Mouse (Mus musculus) B cell, adult 2 months (primary cell): ENCODE measurements around the gene Bcl9l.

Experiments
- DNase-seq, 2 experiments: peaks; one replicate each; pipeline ENCODE4 v3.0.0; 2022

Gene Bcl9l

DNA sequence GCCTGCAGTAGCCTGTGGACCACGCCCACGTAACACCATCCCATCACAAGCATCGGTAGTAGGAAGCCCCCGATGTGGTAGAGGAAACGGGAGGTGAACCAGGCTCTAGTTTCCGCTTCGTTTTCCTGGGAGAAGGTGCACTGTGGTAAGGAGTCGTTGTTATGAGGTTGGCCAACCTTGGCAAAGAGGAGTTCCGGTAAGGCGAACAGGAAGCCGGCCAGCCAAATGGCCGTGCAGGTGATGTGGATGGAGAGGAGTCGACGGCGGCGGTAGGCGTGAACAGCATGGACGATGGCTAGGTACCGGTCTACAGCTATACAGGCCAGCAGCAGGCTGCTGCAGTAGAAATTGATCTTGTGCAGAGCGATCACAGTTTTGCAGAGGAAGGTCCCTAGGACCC lies 31.0 kb downstream of the Bcl9l start:
- no peak for DNase-seq

DNA sequence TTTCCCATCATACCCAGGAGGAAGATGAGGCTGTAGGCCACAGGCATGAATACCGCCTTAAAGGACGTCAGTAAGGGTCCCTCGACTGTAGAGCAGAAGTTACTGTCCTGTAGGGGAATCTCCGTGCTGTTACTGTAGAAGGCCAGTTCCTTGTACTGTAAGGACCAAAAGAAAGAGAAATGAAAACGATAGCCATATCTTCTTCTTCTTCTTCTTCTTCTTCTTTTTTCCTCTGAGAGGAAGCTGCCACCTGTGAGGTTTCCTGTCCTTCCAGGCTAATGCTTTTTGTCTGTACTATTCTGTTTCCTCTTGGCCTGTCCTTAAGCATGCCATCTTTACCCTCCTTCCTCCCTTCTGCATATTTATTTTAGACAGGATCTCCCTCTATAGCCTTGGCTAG lies 31.5 kb downstream of the Bcl9l start:
- peak; percentile 37 to 38 for DNase-seq

DNA sequence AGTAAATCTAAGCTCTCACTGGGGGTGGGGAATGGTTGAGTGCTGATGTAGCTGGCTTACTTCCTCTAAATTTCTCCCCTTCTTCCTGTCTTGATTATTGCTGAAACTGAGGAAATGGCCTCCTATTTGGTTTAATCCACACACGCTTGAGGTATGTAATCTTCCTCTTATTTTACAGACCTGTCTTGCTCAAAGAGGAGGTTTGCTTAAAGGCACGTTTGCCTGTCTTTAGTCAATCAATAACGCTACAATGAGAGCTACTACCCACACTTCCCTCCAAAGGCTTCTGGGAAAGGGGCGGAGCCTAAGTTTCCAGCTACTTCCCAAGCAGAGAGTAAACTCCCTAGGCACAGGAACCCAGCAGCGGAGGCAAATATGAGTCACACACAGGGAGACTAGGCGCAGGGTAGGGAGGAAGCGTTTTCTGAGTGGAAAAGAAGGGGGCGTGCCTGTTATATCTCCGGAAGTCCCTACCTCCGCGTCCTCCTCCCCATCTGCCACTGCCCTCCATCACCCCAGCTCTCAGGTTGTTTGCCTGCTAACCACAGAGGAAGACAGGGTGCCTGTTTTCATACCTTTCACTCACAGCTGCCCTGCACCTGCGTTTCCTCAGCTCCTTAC lies 32.6 kb downstream of the Bcl9l start:
- DNase-seq, result peak; percentile 63 to 68

DNA sequence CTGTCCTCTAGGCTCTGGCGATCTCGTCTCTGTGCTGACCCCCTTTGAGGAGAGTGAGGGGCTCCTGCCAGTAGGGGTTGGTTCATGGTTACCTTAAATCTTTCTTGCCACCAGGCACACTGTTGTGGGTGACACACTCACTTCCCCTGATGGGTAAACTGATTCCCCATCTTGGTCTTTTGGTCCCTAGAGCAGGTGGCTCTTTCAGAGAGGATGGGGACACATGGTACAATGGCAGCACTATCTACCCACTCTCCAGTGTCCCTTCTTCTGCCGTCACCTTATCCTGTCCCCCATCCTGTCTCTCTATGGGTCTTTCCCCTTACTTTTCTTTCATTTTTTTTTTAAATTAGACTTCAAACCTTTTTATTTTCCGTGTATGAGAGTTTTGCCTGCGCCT lies 33.3 kb downstream of the Bcl9l start:
- DNase-seq, result no peak

DNA sequence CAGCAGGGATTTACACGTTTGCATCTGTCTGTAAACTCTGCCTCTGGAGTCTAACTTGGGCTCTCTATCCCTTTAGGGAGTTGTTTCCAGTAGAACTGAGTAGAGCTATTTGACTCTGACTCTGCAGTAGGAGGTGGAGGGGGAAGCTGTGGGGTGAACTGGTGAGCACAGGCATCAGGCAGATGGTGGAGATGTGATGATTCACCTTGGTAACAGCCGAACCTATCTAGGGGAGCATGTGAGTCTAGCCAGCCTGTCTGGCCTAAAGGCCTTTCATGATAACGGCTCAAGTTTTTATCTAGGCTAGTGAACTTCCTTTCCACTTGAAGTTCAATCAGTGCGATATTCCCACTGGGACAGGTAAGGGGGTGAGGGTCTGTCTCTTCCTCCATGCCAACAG lies 34.7 kb downstream of the Bcl9l start:
- peak in 1 of 2 experiments; percentile 37 for DNase-seq

DNA sequence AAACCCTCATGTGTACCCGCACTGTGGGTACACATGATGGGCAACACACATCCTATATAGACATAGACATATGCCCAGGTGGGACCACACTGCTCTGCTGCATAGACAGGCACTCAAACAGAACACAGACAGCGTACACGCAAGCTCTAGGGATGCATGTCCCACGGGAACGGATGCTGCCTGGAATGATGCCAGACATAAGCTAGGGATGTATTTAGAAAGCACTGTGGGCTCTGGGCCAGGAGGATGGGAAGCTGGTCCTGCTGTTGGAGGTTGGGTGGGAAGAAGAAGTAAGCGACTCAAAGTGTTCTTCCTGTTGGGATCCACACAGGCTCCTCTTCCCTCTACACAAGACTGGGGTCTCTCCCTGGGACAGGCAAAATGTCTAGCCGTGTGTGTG lies 35.4 kb downstream of the Bcl9l start:
- DNase-seq, result no peak

DNA sequence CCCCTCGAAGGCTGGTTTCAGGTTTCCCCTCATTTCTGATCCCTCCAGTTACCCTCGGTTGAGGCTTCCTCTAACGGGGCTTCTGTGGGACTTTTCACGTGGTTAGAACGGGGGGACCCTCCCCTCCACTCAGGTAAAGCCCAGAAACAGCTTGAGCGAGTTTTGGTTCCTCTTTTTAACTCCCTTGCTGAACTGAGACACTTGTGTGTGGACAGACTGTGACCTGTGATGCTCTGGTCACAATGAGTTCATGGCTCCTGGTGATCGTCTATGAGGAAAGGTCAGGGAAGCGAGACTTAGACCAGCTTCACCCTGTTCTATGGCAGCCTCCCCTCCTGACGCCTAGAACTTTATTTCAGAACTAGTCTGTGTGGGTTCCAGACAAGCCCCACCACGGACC lies 39.3 kb downstream of the Bcl9l start:
- DNase-seq, result peak; percentile 72 to 82

DNA sequence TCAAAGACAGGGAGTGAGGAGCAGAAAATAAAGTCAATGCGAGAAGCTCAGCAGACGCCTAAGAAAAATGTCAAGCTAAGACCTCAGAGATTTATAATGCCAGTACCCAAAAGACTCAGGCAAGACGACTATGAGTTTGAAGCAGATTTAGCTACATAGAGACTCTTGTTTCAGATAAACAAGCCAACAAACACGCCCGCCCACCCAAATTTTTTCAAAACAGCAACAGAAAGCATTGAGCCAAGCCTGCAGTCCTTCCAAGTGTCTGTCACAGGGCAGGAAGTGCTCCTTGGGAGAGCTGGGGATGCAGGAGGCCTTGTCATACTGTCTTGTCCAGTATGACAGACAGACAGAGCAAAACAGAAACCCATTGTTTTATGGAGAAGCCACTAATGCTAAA lies 41.1 kb downstream of the Bcl9l start:
- DNase-seq, result peak; percentile 29 to 44

DNA sequence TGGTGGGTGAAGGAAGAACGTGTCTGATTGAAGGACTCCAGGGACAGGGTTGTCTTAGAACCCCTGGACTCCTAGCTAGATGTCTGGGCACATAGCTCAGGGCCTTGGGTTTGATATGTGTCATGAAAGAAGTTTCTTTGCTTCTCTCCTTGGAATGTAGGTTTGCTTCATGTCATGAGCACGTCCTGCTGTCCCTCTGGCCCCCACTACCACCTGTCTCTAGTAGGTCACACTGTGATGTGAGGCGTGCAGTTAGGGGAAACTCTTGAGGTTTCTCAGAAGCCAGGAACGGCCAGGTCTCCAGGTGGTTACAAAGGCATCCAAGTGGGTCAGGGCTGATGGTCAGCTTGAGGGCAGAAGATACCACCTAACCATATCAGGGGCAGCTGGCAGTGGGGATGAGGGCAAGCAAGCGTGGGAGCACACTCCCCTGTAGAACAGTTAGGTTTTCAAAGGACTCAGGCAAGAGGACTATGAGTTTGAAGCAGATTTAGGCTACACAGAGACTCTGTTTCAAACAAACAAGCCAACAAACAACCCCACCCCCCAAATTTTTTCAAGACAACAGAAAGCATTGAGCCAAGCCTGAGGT lies 41.7 kb downstream of the Bcl9l start:
- DNase-seq, result peak in 1 of 2 experiments; percentile 41

DNA sequence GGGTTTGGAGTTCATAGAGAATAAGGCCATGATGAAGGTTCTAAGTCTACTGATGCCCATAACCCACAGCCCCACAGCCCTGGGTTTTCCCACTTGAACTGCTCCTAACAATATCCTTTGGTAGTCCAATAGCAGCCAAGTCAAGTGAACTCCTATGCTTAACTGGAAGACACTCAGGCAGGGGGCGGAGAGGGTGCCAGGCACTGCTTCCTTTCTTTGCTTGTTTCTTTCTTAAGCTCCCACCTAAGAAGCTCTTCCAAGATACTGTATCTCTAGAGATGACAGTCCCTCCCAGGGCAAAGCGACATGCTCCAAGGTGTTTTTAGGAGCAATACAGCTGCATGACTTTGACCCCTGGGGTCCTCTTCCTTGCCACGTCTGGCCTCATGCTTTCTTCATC lies 42.4 kb downstream of the Bcl9l start:
- peak in 1 of 2 experiments; percentile 31 for DNase-seq

DNA sequence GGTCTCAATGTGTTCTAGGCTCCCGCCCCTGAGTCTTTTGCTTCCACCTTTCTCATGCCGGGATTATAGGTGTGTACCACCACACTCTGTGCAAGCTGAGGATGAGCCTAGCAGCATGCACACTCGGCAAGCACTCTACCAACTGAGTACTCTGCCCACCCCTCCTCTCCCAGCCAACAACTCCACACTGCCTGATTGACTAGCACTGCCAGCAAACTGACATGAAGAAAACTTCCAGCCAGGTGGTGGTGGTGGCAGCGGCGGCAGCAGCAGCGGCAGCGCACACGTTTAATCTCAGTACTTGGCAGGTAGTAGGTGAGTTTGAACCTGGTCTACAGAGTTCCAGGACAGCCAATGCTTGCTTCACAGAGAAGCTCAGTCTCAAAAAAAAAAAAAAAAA lies 43.0 kb downstream of the Bcl9l start:
- peak; percentile 33 to 43 for DNase-seq

DNA sequence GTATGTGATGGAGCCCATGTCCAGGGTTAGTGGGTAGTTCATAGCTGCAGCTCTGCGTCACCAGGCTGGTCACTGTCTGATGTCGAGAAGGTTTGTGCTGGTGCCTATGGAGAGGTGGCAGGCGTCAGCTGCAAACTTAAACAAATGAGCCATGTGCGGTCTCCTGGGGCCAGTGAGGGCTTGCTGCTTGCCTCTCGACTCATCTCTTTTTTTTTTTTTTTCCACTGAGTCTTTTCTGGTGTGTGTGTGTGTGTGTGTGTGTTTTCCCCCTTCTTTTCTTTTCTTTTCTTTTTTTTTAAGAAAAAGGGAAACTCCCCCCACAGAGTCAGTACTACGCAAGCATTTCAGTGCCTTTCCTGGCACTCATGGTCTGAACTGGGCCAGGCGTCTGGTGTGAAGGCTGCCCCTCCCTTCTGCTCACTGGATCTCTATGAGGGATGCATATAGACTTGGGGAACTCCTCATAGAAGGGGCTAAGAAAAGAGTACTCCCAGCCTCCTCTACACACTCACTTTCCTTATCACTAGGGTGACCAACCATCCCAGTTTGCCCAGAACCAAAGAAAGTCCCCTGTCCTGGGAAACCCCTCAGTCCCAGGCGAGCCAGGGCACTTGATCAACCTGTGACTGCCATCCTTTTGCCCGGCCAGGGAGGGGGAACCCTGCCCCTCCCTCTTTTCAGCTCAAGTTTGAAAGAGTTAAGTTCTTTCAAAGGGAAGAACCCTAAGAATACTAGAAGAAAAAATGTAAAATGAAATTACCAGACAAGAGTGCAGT lies 43.9 kb downstream of the Bcl9l start:
- DNase-seq, result peak; percentile 82 to 87

DNA sequence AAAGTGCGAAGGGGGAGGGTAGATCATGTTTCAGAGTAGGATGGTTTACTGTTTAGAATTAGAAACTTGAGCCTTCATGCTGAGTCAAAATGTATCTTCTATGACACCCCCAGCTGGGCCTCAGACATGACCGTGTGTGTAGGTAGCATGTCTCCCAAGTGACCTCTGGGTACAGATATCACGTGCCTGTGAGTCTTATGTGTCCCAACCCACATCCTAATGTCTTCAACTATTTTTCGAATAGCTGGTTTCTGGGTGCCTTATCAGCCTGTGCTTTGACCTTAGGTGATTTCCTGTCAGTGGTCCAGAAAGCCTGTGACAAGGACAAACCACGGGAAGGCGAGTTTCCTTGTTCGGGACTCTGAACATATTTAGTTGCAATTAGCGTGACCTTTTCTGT lies 45.7 kb downstream of the Bcl9l start:
- peak in 1 of 2 experiments; percentile 19 for DNase-seq

DNA sequence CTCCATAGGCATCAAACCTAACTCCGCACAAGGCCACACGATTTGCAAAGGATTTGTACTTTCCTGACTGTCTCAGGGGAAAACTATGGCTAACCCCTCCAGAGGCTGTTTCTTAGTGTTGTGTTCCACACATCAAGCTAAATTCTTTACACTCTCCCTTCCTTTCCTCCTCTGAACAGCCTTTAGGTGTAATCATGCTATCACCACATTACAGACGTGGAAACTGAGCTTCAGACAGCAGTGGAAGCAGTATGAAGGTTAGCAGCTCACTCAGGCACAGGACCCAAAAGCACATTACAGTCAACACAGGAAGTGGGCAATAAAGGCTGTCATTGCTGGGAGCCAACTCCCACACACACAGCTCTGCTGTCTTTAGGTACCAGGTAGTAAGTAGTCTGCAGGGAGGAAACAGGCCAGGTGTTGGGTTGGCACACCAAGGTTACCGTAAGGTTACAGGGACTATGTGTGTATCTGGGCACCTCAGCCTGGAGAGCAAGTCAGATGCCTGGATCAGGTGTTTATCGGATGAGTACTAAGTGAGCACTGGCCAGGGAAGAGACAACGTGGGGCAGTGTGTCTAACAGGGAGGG lies 50.5 kb downstream of the Bcl9l start:
- DNase-seq, result peak; percentile 60 to 62

DNA sequence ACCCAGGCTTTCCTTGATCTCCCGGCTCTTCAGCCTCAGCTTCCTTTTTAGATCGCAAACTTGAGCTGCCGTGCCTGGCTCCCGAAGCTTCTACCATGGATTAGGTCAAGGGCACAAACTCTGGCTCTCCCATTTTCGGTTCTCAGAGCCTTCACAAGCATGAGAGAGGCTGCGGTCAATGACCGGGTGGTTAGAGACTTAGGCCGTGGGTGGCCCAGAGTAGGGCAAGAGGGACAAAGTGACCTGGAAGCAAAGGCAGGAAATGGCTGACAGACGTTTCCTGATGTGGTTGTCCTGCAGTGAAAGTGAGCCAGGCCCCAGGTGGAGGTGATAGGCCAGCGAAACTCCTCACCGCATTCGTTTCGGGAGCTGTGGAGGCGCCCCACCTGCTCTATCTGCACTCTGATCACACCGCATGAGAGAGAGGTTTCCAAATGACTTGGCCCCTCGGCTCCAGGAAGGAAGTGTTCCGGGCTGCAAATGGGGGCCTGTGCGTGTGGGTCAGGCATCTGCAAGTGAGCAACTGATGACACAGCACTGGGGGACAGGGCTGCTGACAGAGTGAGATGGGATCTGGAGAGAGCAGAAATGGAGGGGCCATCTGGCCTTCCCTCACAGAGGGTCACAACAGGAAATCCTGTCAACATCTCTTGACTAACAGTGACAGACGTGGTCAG lies 55.1 kb downstream of the Bcl9l start:
- peak; percentile 42 to 45 for DNase-seq

DNA sequence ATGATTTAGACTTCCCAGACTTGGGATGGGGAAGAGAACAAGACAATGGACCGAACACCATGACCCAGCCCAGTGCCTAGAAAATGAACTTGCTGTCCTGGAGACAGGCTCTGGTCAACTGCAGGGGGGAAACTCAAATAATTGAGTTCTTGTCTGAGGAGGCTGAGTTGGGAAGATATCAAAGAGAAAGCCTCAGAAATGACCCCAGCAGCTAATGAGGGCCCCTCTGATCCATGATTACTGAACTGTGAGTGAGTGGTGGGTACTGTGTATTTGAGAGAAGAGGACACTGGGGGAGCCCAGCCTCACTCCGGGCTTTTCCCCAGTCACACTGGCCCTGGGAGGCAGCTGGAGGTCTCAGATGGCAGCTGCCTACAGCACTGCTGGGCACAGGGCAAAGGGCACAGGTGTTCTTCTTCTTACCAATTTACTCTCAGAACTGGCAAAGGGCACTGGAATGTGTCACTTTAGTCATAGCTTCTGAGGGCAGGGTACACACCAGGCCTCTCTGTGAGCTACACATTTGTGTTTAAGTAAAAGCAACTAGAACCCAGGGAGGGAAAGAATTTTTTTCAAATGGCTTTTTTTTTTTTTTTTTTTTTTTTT lies 57.3 kb downstream of the Bcl9l start:
- DNase-seq, result no peak

DNA sequence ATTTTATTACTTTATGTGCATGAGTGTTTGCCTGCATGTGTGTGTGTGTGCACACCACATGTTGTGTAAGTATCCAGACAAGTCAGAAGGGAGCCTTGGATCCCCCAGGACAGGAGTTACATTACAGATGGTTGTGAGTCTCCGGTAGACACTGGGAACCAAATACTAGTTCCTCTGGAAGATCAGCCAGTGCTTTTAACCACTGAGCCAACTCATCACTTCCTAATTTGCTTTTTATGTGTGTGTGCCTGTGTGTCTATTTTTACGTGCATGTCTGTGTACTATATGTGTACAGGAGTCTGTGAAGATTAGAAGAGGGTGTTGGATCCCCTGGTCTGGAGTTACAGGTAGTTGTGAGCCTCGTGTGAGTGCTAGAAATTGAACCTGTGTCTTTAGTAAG lies 58.1 kb downstream of the Bcl9l start:
- no peak for DNase-seq

DNA sequence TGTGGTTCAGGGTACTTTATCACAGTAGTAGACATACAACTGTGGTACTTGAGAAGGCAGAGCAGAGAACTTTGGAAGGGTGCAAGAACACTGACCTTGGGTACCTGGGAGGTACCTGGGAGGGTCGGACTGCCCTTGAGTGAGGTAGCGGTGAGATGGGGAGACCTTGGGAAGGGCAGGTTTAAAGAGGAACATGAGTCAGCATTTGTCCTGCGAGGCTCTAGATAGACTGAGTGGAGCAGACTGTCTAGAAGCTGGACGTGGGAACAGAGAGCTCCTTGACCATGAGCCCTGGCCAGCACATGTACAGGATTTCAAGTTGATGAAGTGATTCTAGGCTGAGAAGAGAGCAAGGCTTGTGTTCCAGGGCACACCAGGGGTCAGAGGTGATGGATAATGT lies 59.7 kb downstream of the Bcl9l start:
- DNase-seq, result no peak

DNA sequence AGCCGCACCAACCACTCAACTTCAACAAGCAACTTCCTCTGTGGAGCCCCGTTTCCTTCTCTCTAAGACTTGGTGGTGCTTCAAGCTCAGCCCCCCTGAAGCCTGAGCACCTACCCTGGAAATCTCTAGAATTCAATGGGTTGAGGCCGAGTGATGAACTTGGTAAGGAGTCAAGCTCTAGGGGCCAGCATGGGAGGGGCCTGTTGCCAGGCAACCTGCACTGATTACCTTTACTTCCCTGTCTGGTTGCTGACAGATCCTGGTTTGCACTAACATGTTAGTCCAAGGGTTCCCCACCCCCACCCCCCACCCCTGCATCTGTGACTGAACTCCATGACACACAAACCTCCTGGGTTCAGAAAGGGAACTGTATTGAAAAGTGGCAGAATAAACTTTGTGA lies 62.4 kb downstream of the Bcl9l start:
- DNase-seq, result peak; percentile 72 to 81

DNA sequence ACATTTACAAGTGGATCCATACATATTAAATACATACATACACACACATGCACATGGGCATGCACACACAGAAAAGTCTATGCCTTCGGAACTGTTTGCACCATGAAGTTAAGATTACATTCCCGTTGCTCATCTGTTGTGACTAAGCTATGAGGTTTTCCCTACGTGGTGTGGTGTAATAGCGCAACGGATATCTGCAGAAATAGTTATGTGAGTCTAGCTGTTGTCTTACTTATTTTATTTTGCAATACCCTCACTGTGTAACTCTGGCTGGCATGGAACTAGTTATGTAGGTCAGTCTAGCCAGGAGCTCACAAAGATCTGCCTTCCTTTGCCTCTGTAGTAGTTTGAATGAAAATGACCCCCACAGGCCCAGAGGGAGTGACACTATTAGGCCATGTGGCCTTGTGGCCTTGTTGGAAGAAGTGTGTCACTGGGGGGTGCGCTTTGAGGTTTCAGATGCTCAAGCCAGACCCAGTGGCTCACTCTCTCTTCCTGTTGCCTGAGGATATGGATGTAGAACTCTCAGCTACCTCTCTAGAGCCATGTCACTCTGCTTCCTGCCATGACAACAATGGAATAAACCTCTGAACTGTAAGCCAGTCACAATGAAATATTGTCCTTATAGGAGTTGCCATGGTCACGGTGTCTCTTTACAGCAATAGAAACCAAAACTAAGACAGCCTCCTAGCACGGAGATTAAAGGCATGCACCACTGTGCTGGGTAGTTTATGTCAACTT lies 66.0 kb downstream of the Bcl9l start:
- DNase-seq, result no peak

DNA sequence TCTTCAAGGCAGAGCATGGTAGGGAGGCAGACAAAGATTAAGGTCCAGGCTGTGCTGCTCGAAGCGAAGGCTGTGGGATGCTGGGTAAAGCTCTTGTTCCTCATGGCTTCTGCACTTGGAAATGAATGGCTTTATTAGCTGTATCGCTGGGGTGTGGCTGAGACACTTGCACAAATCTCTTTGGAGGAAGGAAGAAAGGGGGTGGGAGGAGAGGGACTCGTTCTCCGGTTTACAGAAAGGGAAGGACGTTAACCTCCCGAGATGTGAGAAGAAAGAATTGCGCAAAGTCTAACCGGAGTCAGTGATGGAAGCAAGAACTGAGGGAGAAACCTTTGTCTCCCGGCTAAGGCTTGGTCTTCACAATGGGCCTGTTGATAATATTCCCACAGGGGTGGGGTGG lies 68.5 kb downstream of the Bcl9l start:
- DNase-seq, result no peak

DNA sequence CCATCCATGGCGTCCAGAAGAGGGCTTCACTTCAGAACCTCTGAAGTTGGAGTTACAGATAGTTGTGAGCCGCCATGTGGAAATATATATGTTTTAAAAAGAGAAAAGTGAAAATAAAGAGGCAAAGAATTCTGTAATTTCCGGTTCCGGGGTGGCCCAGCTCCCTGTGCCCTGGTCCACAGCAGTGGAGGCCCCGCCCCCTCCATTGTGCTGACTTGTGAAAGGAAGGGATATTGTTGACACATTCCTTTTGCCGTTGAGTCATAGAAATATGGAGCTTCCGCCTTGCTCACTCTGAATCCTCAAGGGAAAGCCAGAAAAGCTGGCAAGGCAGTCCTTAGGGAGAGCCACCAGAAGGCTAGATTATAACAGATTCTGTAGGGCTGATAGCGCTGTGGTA lies 69.5 kb downstream of the Bcl9l start:
- DNase-seq, result no peak
